Mouse (Mus musculus) megakaryocyte progenitor cell, adult 5-6 weeks (primary cell): Measurements from ENCODE around the gene Ly6g5c. TPM values are rescaled to one million over a fixed set of nuclear protein-coding genes. Genes with fewer than 3 reads are reported as not detected.
"Not testable (repeated sequence)": the region's sequence is repeated elsewhere in the genome, so short reads cannot be mapped to it uniquely, and the experiment has no call there.

Source experiments
- ATAC-seq: replicated peaks from 2 replicates; pipeline ENCODE4 v1.8.0; 2016; ENCODE audit warnings: mild to moderate bottlenecking, moderate TSS enrichment, inconsistent platforms; ENCODE audit not compliant: poor library complexity
- total RNA-seq, 2 experiments: library from RNA; stranded (forward) in 1 of 2; stranded (reverse) in 1 of 2; fragments of 157-497, 149-512 nt in 1 of 2; fragments of 200-1000 nt in 1 of 2; gene quantifications; 2 replicates each; pipeline versions ENCODE4 v1.2.3 to v1.2.4; 2015 to 2017

Ly6g5c gene
- total RNA-seq, 2 experiments from 2014 or later: not detected

DNA sequence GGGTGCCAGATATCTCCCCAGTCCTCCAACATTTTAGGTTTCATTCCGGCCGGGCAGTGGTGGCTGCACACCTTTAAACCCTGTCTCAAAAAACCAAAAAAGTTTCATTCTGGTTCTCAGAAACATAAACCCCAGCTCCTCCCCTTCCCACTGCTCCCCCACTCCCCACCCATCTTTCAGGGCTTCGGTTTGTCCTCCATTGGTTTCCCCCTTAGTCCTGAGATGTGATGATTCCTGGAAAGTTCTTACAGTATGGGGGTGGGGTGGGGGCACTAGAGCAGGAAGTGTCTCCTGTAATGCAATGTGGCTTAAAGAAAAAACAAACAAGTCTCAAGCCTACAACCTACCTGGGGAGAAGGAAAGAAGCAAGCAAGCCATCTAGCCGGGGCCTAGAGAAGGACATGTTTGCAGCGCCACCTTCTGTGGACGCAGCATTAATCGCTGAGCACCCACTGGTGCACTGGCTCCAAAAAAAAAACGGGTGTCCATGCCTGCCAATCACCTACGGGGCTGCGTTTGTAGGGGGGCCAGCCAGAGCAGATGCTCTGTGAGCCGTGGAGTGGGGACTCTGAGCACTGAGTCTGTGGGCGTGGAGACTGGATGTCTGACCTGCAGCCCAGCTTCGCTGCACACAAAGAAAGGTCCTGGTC lies 2.2 kb upstream of the Ly6g5c start:
- peak; percentile 51 for ATAC-seq

DNA sequence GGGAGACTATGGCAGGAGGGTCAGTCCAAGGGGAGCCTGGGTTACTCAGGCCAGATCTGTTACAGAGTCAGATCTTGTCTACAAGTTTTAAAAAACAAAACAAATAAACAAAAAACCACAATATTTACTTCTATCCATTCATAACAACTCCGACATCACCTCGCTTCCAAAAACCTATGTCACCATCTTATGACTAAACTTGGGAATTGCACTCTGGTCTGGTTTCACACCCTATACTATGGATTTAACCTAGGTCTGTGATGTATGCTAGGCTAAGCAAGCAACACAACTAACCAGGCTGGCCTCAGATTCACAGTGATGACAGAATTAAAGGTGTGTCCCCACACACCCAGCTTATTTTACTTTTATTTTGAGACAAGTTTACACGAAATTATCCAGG lies 1.6 kb upstream of the Ly6g5c start:
- ATAC-seq: no peak

- ATAC-seq: no peak
Measured at GRCm38 (mm10) chr17:35111774-35112173, 3.7 kb downstream of the Ly6g5c start.

- ATAC-seq: peak; percentile 73
Measured at GRCm38 (mm10) chr17:35115046-35116019, 7.3 kb downstream of the Ly6g5c start, which contains the start of gene Ly6g5b. Gene Ly6g5b, minus strand, starts transcription at chr17:35115428.

DNA sequence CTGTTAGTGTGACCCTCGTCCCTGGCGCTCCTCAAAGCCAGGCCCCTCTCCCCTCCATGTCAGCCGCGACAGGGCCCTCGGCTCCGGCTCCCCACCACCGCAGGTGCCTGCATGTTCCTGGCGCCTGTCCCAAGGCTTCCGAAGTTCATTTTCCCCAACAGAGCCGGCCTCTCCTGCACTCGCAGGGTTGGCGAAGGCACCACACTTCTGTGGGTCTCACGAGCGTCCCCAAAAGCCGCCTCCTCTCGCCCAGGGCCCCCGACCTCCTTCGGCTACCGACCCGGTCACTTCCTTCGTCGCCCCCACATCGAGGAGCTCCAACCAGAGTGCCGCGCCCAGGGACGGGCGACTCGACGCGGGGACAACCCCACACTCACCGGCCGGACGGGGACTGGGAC lies 12.7 kb downstream of the Ly6g5c start:
- ATAC-seq: no peak

- peak; percentile 89 for ATAC-seq
Measured at GRCm38 (mm10) chr17:35121143-35121799, 13.2 kb downstream of the Ly6g5c start, which contains the start of gene Gpank1. Gene Gpank1, plus strand, starts transcription at chr17:35121455.

DNA sequence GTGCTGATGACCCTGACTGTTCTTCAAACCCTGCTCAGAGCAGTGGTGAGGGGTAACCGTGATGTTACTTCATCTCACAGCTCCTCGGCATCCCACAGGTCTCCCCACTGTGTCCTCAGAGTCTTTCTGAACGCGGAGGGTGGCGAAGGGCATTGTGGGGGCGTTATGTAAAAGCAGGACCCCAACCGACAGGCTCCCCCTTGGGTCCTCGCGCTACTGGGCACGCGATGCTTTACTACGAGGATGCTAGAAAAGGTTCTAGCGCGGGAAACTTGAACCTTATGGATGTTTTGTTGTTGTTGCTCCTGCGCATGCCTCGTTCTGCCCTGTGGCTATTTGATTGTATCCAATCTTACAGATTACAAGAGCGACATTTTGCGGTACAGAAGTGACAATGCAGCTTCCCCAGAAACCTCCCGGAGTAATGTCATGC lies 13.8 kb downstream of the Ly6g5c start, which contains the start of gene Csnk2b:
TSS of gene Csnk2b (minus strand) at position 183 of the 433 bp plus-strand sequence.
- ATAC-seq: peak; percentile 13

DNA sequence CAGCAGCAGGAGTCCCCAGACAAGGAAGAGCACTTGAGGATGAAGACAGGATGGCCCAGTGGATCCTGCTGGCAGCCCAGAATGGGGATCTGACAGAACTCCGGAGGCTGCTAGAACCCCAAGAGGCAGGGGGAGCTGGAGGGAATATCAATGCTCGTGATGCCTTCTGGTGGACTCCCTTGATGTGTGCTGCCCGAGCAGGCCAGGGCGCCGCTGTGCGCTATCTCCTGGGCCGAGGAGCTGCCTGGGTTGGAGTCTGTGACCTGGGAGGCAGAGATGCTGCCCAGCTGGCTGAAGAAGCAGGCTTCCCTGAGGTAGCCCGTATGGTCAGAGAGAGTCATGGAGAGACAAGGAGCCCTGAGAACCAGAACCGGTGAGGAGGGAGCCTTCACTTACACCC lies 15.2 kb downstream of the Ly6g5c start:
- not testable (repeated sequence) for ATAC-seq

- ATAC-seq: not testable (repeated sequence)
Measured at GRCm38 (mm10) chr17:35124261-35124896, 16.3 kb downstream of the Ly6g5c start.

DNA sequence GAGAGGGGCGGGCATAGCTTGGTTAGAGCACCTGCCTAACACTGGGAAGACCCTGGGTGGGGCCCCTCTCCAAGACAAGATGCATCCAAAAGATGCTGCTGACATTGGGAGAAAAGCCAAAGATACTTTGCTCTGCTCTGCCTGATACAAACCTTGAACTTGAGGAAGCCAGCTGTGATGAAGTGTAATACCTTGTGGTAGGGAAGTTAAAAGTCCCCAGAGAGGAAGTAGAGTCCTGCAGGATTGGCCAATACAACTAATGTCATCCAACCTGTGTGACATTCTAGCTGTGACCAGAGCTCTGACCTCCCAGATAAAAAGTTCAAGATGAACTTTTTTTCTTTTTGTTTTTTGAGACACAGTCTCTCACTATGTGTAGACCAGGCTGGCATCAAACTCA lies 17.0 kb downstream of the Ly6g5c start:
- ATAC-seq: no peak

- no peak for ATAC-seq
Measured at GRCm38 (mm10) chr17:35125578-35125977, 17.5 kb downstream of the Ly6g5c start.

GRCm38 (mm10) chr17:35126206-35126611 lies 18.1 kb downstream of the Ly6g5c start, which contains the start of gene D17H6S53E:
Gene D17H6S53E, plus strand, starts transcription at chr17:35126373.
- peak; percentile 65 for ATAC-seq

DNA sequence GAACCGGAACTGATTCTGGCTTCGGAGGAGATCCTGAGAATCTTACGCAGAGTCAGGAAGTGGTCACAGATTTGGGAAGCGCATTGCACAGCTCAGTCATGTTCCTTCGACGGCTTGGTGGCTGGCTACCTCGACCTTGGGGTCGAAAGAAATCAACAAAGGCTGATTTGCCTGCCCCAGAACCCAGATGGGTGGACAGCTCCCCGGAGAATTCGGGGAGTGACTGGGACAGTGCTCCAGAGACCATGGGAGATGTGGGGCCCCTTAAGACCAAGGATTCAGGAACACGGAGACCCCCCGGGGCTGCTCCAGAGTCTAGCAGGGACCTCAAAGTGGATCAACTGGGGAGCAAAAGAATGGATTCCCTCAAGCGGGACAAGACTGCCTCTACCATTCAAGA lies 18.9 kb downstream of the Ly6g5c start:
- no peak; the same call in 1 of the 2 replicates for ATAC-seq

- ATAC-seq: no peak
Measured at GRCm38 (mm10) chr17:35128996-35129395, 20.9 kb downstream of the Ly6g5c start.

- ATAC-seq: no peak
Measured at GRCm38 (mm10) chr17:35131038-35131437, 23.0 kb downstream of the Ly6g5c start.

DNA sequence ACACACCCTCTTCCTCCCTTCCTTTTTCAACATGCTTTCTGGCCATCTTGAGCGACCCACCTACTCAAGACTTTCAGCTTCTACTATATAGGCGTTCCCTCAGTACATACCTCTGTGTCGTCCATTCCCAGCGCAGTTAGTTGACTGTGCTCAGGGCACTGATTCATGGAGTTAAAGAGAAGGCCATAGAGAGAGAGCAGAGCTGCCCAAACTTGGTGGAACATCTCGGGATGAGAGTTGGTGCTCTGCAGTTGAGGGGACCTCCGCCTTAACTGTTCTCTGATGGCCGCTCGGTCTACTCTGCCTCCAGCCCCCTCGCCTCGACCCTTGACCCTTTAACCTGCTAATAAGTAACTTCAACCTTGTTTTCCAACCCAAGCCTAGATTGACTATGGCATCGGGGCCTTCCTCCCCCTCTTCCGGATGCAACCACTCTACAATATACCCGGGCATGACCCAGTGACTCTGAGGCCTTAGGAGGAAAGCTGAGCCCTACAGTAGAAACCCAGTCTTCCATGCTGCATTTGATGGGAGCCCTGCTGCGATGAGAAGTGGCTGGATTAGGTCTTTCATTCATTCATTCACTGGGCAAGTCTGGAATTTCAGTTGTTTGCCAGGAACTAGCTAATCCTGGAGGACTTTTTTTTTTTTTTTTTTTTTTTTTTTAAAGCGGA lies 23.6 kb downstream of the Ly6g5c start, which contains the start of gene Apom:
TSS of gene Apom (minus strand) at position 551 of the 674 bp plus-strand sequence.
- ATAC-seq: no peak

DNA sequence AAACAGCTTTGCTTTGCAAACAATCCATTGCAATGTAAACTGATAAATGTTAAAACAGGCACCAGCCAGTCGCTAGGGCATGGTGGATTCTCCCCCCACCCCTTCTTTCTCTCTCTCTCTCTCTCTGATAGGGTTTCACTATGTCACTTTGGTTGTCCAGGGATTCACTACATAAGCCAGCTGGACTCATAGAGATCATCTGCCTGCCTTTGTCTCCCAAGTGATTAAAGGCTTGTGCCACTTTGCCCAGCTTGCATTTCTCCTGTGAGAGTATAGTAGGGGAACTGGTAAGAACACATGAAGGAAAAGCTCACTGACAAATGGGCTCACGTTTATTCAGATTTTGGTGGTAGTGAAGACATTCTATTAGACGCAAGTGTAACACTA lies 24.1 kb downstream of the Ly6g5c start:
- ATAC-seq: no peak

DNA sequence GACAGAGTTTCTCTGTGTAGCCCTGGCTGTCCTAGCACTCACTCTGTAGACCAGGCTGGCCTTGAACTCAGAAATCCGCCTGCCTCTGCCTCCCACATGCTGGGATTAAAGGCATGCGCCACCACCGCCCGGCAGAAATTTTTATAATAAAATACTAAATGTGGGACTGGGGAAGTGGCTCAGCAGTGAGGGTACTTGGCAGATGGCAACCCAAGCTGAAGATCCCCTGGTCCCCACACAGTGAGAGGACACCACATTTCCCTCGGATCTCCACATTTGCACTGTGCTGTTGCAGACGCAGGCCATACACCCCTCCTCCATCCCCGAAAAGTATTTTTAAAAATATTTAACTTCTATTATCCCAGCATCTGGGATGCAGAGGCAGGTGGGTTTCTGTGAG lies 25.4 kb downstream of the Ly6g5c start:
- ATAC-seq: no peak

DNA sequence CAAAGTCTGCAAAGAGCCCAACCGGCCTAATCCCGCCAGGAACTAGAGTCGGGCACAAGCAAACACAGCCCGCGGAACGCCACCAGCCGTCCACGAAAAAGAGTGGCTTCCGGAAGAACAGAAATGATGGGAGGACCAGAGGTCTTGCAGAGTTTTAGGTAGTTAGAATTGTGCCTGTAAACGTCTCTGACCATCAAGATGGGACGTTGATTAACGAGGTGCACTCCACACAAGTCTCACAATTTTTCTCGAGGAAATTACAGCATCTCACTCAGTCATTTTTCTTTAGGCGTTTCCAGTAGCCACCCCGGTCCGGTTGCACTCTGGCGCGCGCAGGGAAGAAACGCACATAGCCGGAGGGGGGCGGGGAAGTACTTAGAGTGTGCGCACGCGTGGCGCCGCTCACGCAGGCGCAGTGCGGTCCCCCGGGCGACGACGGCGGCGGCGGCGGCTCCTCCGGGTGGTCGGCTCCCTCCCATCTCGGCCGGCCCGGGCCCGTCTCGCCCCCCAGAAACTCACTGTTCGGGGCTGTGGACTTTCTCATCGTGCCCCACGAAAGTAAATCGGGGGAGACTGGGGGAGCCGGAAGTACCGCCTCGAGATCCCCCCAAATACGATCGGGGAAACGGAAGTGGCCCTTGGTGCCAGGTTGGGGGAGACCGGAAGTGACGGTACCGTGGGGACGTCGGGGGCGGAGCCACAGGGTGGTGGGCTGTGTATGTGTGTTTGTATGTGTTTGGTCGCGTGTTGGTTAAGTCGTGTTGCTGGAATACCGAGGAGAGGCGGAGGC lies 26.9 kb downstream of the Ly6g5c start, which contains the start of gene Bag6:
TSS of gene Bag6 (plus strand) at position 378 of the 790 bp plus-strand sequence.
- ATAC-seq: peak; percentile 85
